Mouse (Mus musculus): ENCODE data around the gene Pi16. TPM values are rescaled to one million over a fixed set of nuclear protein-coding genes. Genes with fewer than 3 reads are reported as not detected.

Pi16 gene
- 14.7 and 15.9 TPM in 2 replicates for polyA plus RNA-seq (2012; rRNA removed)

DNA sequence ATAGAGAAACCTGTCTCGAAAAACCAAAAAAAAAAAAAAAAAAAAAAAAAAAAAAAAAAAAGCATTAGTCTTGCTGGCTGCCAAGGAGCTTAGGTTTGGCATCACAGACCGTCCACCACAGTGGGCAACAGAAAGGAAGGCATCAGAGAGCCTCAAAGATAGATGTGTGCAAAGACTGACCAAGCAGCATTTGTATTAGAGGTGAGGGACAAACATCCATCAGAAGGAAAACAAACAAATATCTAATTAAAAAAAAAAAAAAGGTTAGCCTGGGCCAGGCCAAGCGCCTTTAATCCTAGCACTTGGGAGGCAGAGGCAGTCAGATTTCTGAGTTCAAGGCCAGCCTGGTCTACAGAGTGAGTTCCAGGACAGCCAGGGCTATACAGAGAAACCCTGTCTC, at the start of gene Pi16:
TSS of gene Pi16 (plus strand) at position 301 of the 400 bp plus-strand sequence.

DNA sequence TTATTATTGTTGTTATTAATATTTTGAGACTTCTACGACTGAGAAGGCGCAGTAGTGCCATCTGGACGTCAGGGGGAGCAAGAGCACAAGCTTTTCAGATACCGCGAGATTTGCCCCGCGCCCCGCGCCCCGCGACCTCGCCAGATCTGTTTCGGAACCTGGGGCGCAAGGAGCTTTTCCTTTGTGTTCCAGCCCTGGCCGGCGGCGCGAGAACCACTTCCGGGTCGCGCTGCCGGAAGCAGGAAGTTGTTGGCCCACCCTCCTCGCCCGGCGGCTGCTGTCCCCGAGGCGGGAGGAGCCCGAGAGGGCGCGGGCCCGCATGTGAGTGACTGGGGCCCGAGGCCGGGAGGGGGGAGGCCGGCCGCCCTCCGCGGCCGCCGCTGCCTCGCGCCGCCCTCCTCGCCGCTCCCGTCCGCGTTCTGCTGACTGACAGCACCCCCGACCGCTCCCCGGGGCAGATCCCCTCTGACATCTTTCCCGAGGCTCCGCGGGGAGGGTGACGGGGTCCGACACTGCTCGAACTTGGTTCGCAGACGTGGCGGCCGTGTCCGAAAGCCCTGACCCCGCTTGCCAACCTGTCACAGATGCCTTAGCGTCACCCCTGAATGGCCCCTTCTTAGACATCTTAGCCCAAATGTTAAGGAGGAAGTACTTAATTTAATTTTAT, 48.7 kb upstream of the Pi16 start, which contains the start of gene BC004004:
TSS of gene BC004004 (plus strand) at position 107 of the 667 bp plus-strand sequence.

DNA sequence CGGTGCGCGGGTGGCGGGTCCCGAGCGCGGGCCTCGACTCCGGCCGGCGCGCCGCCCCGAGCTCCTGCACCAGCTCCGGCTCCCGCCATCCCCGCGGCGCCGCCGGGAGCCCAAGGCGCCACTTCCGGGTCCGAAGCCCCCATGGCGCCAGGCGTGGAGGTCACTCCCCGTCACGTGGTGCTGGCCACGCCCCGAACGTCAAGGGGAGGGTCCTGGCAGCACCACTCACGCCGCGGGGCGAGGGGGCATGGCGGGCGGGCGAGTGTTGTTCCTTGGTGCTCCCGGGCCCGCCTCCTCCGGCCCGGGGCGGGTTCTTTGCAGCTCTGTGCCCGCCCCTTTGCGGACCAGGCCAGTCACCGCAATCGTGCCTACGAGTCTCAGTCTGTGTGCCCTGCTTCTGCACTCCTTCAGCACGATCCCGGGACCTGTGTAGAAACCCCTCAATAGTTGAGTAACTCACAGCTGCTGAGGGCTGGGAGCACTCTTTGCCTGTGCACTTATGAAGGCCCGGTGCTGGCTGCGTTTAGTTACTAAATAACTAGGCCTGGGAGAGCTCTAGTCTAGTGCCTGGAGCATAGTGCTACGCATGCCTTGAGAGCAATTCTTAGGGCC, 30.3 kb downstream of the Pi16 start, which contains the start of gene Mtch1:
TSS of gene Mtch1 (minus strand) at position 290 of the 612 bp plus-strand sequence.

DNA sequence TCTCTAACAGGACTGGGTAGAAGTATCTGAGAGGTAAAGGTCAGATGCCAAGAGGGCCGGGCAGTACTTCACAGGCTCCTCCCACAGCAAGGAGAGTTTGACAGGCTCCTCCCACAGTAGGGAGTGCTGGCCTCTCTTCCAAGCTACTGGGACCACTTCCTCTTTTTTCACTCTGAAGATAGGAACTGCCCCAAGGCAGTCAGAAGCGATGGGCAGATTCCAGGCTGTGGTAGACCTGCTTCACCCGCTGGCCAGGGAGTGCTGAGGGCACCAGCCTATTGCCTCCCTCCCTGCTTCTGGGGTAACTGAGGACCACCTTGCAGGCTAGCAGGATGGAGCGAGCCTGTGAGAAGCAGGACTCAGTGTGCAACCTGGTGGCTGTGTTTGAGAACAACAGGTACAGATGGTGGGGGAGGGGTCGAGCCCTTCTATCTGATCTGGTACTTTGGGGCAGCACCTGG, 43.3 kb downstream of the Pi16 start, which contains the start of gene Fgd2:
TSS of gene Fgd2 (plus strand) at position 154 of the 461 bp plus-strand sequence.

Other genes starting within 250 kb of the Pi16 start
- 192 and 201 TPM in 2 replicates for gene Cdkn1a, start 226.7 kb upstream of the Pi16 start, polyA plus RNA-seq (2012; rRNA removed)
- 0.31 and 0.57 TPM in 2 replicates for gene Rab44, start 203.5 kb upstream of the Pi16 start, polyA plus RNA-seq (2012; rRNA removed)
- gene Cpne5, start 79.5 kb upstream of the Pi16 start, polyA plus RNA-seq (2012; rRNA removed), result 0.98 and 1.3 TPM in 2 replicates
- 29.6 and 37.0 TPM in 2 replicates for gene Ppil1, start 53.5 kb upstream of the Pi16 start, polyA plus RNA-seq (2012; rRNA removed)
- gene BC004004, start 48.9 kb upstream of the Pi16 start, polyA plus RNA-seq (2012; rRNA removed), result 44.6 and 48.0 TPM in 2 replicates
- 414 and 524 TPM in 2 replicates for gene Mtch1, start 30.3 kb downstream of the Pi16 start, polyA plus RNA-seq (2012; rRNA removed)
- 24.1 and 33.0 TPM in 2 replicates for gene Fgd2, start 43.2 kb downstream of the Pi16 start, polyA plus RNA-seq (2012; rRNA removed)
- gene Pim1, start 173.1 kb downstream of the Pi16 start, polyA plus RNA-seq (2012; rRNA removed), result 22.6 and 27.9 TPM in 2 replicates
- not detected in 2 replicates for gene Gm17657, start 232.0 kb downstream of the Pi16 start, polyA plus RNA-seq (2012; rRNA removed)
- gene Tbc1d22b, start 232.1 kb downstream of the Pi16 start, polyA plus RNA-seq (2012; rRNA removed), result 21.0 and 22.1 TPM in 2 replicates
- not detected in 2 replicates for gene Tmem217, start 234.7 kb downstream of the Pi16 start, polyA plus RNA-seq (2012; rRNA removed)

Measured in colon, adult 2 months (tissue).